Mouse (Mus musculus): Measurements from ENCODE around the gene Kcnk3.

Gene Kcnk3

DNA sequence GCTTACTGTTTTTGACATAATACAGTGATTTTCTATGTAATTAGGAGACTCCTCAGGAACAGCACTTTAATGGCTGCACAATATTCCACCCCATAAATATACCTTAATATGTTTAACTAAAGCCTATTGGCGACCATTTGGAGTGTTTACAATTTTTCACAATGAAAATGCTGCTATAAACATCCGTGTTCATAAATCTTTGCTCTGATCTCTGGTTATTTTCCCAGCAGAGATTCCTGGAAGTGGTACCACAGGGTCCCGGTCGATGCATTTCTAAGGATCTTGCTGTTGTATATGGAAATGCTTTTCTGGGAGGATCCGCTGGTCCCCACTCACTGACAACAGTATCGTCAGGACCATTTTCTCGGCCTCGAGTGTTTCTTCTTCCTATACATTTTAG is 25.3 kb downstream of the Kcnk3 start:
- no peak for DNase-seq (ENCODE audit: low spot score in 2 of 2)

DNA sequence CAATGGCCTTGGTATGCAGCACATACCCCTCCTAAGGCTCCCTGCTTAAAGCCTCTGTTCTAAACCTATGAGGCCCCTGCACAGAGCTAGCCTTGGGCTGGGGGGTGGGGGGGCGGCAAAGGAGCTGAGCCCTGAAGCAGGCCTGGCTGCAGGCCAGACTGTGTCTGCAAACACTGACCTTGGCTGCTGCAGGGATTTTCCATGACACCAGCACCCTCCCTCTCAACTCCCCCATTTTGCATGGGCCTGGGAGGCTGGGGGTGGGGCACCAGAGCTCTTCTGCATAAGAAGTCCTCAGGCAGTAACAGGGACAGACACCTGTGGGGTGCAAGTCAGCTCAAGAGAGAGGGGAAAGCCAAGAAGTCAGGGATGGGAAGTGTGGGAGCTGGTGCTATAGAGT is 26.3 kb downstream of the Kcnk3 start:
- DNase-seq (ENCODE audit: low spot score in 2 of 2): no peak

- DNase-seq (ENCODE audit: low spot score in 2 of 2): no peak
Measured at GRCm38 (mm10) chr5:30615416-30615815, 27.4 kb downstream of the Kcnk3 start.

DNA sequence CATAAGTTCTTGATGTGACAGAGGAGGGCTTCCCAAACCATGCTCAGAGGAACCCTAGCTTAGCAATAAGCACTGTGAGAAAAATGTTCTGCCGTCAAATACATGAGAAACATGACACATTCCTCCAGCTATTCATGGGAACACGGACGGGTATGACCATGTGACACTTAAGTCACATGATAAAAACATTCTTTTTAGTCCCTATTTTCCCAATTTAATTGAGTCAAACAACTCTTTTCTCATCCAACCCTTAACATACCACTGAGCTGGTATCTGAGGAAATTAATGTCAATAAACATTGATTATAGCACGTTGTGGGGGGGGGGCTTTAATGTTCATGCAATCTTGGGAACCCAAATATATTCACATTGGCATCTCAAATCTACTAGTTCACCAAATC is 27.8 kb downstream of the Kcnk3 start:
- no peak for DNase-seq (ENCODE audit: low spot score in 2 of 2)

- DNase-seq (ENCODE audit: low spot score in 2 of 2): no peak
Measured at GRCm38 (mm10) chr5:30616644-30617043, 28.7 kb downstream of the Kcnk3 start.

GRCm38 (mm10) chr5:30617357-30617756 is 29.4 kb downstream of the Kcnk3 start:
- DNase-seq (ENCODE audit: low spot score in 2 of 2): no peak

GRCm38 (mm10) chr5:30617851-30618250 is 29.9 kb downstream of the Kcnk3 start:
- no peak for DNase-seq (ENCODE audit: low spot score in 2 of 2)

DNA sequence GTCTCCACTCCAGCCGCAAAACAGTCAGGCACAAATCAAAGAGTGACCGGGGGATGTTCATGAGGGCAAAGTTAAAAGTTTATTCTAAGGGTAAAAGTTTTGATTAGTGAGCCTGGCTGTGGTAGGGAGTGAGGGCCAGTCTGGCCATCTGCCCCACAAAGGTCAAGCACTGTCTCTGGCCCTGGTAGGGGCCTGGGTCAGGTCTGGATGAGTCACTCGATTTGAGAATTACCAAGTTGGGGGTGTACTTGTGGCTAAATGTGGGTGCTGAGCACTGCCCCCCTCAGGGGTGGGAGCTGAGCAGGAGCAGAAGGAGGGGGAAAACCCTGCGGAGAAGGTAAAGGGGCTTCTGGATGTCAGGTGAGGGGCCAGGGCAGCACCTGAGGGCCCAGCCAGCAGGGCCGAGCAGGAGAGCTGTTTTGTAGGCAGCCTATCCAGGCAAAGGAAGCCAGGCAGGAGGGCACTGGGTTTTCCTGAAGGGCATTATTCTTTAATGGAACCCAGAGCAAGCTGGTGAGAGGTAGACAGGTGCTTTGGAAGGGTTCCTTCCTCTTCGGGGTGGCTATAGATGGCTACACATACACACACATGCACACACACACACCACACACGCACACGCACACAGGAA is 30.5 kb downstream of the Kcnk3 start:
- no peak for DNase-seq (ENCODE audit: low spot score in 2 of 2)

- no peak for DNase-seq (ENCODE audit: low spot score in 2 of 2)
Measured at GRCm38 (mm10) chr5:30619211-30619610, 31.2 kb downstream of the Kcnk3 start.

DNA sequence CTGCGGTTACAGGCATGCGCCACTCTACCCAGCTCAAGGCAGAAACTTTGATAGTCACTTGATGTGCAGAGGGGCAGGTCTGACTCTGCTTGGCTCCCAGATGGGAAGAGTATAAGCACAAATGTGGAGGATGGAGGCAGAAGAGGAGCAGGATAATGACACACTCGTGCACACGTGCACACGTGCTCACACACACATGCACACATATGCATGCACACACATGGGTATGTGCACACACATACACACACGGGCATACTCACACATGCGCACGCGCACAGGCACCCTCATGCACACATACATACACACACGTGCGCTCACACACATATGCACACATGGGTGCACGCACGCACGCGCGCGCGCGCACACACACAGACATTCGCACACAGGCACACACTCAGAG is 32.6 kb downstream of the Kcnk3 start:
- no peak for DNase-seq (ENCODE audit: low spot score in 2 of 2)

DNA sequence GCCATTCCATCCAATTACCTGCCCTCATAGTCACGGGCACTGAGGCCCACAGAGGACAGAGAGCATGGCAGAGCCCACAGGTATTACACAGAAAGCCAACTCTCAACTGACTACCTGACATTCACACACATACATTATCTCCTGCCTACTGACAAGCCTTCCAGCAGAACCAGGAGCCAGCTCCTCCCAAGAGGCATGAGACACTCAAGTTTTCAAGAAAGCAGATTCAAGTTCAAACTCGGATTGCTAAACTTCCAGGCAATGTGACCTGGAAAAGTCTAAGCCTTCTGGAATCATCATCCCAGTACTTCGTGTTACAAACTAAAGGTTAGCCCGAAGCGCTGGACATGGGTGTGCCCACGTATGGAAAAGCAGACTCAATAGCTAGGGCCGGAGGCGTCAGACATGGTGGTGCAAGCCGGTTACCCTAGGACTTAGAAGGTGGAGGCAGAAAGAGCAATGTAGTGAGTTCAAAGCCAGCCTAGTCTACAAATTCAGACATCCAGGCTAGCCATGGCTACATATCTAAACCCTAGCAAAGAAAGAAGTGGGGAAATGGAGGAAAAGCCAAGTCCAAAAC is 33.3 kb downstream of the Kcnk3 start:
- no peak for DNase-seq (ENCODE audit: low spot score in 2 of 2)

- DNase-seq (ENCODE audit: low spot score in 2 of 2): no peak
Measured at GRCm38 (mm10) chr5:30621844-30622176, 33.8 kb downstream of the Kcnk3 start.

GRCm38 (mm10) chr5:30622177-30622840 is 34.3 kb downstream of the Kcnk3 start:
- peak in 1 of 2 experiments; percentile 32 for DNase-seq (ENCODE audit: low spot score in 2 of 2)

DNA sequence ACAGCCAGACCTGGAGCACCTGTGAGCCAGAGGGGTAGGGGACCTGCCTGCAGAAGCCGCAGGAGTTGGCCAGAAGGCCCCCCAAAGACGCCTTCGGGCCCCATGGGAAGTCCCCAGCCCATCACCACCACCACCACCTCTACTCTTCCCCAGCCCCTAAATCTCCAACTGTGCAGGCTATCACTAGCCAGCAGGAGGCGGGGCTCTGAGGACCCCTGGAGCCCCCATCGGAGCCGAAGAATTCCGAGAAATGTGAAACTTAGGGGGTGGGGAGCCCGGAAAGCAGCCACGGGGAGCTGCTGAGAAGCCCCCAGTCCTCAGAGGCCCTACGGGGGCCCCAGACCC is 34.8 kb downstream of the Kcnk3 start:
- DNase-seq (ENCODE audit: low spot score in 2 of 2): no peak

- DNase-seq (ENCODE audit: low spot score in 2 of 2): no peak
Measured at GRCm38 (mm10) chr5:30623380-30623779, 35.4 kb downstream of the Kcnk3 start.

GRCm38 (mm10) chr5:30624311-30624710 is 36.3 kb downstream of the Kcnk3 start:
- no peak for DNase-seq (ENCODE audit: low spot score in 2 of 2)

GRCm38 (mm10) chr5:30624908-30625307 is 36.9 kb downstream of the Kcnk3 start:
- no peak for DNase-seq (ENCODE audit: low spot score in 2 of 2)

DNA sequence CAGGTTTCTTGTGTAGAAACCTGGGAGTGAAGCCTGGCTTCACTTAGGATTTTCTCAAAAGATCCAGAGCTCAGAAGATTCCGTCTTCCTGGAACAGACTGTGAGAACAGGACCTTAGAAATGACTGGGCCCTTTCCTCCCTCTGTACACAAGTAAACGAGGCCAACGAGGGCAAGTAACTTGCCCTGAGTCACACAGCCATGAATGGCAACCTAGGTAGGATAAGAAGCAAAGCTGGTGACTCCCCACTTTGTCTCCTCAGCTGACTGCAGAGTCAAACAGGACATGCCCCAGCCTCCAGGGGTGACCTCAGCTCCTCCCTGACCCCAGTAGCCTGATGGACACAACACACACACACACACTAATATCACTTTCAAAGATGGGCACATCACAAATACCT is 37.4 kb downstream of the Kcnk3 start:
- no peak for DNase-seq (ENCODE audit: low spot score in 2 of 2)

DNA sequence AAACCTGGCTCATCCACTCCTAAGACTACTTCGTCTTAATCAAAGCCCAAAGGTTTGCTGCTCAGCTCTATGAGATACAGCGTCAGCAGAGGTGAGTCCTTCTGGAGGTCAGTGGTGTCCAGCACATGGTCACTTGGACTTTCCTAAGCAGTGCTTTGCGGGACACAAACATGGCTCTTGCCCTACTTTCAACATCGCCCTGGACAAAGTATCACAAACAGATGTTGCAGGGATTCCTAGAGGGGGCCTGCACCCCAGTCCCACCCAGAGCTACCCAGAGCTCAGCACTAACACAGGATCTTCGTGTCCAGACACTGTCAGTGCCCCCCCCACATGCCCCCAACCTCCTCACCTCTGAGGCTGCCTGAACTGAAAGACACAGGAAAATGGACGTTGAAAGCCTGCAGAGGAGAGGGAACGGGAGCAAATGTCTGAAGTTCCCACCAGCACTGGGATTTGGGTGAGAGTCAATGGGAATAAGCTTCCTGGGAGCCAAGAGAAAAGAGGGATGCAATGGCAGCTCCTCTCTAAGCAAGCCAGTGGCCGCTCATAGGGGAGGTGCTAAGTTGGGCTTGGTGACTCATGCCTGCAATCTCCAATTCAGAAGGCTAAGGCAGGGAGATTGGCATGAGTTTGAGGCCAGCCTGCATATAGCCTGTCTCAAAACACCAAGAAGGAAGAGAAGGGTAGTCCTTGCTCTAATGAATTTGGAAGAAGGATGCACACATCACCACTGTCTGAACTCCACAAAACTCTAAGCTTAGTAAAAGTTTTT is 38.5 kb downstream of the Kcnk3 start:
- DNase-seq (ENCODE audit: low spot score in 2 of 2): no peak

DNA sequence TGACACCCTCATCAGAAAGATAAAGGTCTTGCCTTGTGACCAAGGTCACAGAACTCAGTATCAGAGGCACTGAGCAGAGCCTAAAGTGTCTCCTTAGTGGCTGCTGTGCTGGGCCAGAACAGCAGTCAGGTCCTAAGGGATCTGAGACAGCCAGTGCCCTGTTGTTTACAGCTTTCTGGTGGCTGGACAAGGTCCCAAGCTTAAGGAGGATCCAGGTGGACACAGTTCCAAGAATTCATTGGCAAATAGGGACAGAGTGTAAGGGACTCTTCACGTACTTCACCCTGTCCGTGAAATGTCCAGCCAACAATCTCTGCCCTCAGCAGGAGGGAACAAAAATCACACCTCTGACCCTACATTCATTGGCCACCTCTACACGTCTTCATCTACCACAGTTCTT is 40.5 kb downstream of the Kcnk3 start:
- no peak for DNase-seq (ENCODE audit: low spot score in 2 of 2)

DNA sequence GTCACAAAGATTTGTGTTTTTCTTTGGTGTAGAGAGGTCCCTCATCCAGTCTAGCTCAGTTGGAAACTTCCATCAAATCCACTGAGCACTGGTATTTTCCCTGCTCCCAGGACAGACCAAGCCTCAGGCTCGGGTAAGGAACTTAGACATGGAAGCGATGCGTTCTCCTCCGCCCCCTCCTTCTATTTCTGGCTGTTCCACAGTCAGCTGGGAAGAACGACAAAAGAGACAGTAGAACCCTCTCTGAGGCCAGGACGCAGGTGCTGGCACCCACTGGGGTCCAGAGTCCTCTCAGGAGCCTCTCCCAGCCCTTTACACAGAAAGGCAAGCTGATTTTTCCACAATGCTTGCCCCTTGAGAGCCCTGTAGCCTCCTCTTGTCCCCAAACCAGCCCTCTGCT is 42.4 kb downstream of the Kcnk3 start:
- no peak for DNase-seq (ENCODE audit: low spot score in 2 of 2)

DNA sequence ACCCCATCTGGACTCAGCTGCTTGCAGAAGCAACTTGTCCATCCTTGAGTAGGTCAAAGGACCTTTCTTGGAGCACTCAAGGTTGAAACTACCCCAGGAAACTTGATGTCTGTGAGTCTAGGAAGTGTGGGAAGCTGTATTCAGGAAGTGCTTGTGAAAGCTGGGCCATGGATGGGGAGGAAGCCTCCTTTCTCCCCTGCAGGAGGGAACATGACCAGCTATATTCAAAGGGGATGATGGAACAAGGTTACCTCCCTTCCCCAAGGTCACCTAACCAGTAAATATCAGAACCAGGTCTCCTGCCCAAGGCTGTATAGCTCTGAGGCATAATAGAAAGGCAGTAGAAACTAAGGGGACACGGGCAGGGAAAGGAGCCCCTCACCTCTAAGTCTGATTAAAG is 44.2 kb downstream of the Kcnk3 start:
- no peak for DNase-seq (ENCODE audit: low spot score in 2 of 2)

DNA sequence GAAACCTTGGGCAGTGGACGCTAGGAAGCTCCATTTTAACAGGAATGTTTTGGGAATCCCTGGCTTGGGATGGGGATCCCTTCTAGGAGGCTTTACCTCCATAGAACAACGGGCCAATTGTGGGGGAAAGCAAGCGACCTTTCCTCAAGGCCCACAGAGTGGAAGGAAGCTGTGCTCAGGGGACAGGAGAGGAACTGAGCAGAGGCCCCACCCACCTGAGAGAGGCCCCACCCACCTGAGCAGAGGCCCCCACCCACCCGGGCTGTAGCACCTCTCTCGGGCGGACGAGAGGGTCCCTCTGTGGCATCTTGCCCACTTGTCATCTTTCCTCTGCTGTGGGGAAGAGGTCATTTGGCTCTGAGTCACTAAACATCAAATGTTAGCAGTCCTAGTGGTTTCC is 49.0 kb downstream of the Kcnk3 start:
- no peak for DNase-seq (ENCODE audit: low spot score in 2 of 2)

Measured in urinary bladder, adult 18-20 months (tissue).